Mouse (Mus musculus): ENCODE results near the gene Pih1d1.

DNA sequence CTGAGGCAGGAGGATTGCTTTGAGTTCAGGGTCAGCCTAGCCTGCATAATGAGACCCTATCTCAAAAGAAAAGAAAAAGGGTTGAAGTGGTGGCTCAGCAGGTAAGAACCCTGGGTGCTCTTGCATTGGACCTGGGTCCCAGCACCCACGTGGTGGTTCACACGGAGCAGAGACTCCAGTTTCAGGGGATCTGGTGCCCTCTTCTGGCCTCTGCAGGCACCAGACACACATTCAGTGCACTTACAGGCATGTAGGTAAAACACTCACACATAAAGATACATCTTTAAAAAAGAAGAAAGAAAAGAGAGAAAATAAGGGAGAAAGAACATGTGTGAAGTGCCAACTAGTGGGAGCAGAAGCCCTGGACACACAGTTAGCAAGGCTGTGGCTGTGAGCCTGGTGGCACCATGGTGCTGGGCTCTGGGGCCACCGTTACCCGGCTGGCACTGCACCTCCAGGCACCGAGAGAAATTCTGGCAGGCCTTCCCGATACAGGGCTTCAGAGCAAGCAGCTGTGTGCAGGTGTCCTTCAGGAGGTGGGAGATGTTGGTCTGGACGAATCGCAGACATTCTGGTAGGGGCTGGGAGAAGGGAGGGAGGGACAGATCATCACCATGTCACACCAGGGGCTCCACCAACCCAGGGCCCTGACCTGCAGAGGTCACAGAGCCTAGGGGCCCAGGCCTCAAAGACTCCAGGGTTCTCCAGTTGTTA is 20.5 kb upstream of the Pih1d1 start:
- TF ChIP-seq CTCF (IDR thresholded peaks at IDR 0.05; ENCODE audit: extremely low read depth, insufficient read depth, insufficient read length, insufficient replicate concordance) (peak; percentile 7; the same call in 1 of the 2 replicates), POLR2A (IDR thresholded peaks at IDR 0.05; ENCODE audit: low read depth, low read length) (no peak)
